Mouse (Mus musculus) thymus, adult 2 months (tissue): ENCODE measurements around the gene Tmem267. TPM values are rescaled to one million over a fixed set of nuclear protein-coding genes. Genes with fewer than 3 reads are reported as not detected.

Experiments
- DNase-seq: peaks from one replicate; pipeline ENCODE4 v3.0.0; 2021
- H3K27ac ChIP-seq: fragments of 200-500 bp; 2 replicates; pipeline ENCODE4 v1.5.1; 2012; ENCODE audit warnings: low read length, control low read depth; ENCODE audit not compliant: control insufficient read depth, insufficient read depth
- H3K27me3 ChIP-seq: fragments of 200-500 bp; 2 replicates; pipeline ENCODE4 v1.6.1; 2012; ENCODE audit warnings: mild to moderate bottlenecking, low read length, moderate library complexity, mixed read lengths; ENCODE audit not compliant: control insufficient read depth, insufficient read depth
- H3K36me3 ChIP-seq: fragments of 200-500 bp; 2 replicates; pipeline ENCODE4 v1.6.1; 2012; ENCODE audit warnings: mild to moderate bottlenecking, low read length, moderate library complexity; ENCODE audit not compliant: control insufficient read depth, insufficient read depth
- H3K4me1 ChIP-seq: fragments of 200-500 bp; replicated peaks from 2 replicates; pipeline ENCODE4 v1.6.1; 2012; ENCODE audit warnings: low read length; ENCODE audit not compliant: control insufficient read depth, insufficient read depth
- H3K4me3 ChIP-seq: fragments of 200-500 bp; 2 replicates; pipeline ENCODE4 v1.5.1; 2012; ENCODE audit warnings: mild to moderate bottlenecking, low read length, control low read depth, moderate library complexity; ENCODE audit not compliant: control insufficient read depth, insufficient read depth
- CTCF ChIP-seq: fragments of 200-500 bp; IDR thresholded peaks from 2 replicates; pipeline ENCODE4 v1.5.1; 2012; ENCODE audit warnings: mild to moderate bottlenecking, control low read depth, low read length, moderate library complexity, borderline replicate concordance; ENCODE audit not compliant: control insufficient read depth, poor library complexity, insufficient read depth; ENCODE audit errors: extremely low read depth
- POLR2A ChIP-seq: fragments of 200-500 bp; IDR thresholded peaks from 2 replicates; pipeline ENCODE4 v1.6.1; 2012; ENCODE audit warnings: mild to moderate bottlenecking, low read length, control low read depth, moderate library complexity; ENCODE audit not compliant: control insufficient read depth, poor library complexity, insufficient read depth; ENCODE audit errors: extremely low read depth
- WGBS: fragments of 180-500 bp; shearing (Covaris S2); methylation state at CpG from one replicate; pipeline ENCODE4 v1.1.7; 2018; 5-methylcytosine and 5-hydroxymethylcytosine counted together
- polyA plus RNA-seq: library from polyadenylated mRNA; depleted of rRNA; stranded (reverse); fragments of >200 nt; gene quantifications from 2 replicates; pipeline ENCODE4 v1.2.3, GENCODE M21; 2012; rRNA removed

Tmem267 gene
- polyA plus RNA-seq, result 6.7 and 10.4 TPM in 2 replicates

DNA sequence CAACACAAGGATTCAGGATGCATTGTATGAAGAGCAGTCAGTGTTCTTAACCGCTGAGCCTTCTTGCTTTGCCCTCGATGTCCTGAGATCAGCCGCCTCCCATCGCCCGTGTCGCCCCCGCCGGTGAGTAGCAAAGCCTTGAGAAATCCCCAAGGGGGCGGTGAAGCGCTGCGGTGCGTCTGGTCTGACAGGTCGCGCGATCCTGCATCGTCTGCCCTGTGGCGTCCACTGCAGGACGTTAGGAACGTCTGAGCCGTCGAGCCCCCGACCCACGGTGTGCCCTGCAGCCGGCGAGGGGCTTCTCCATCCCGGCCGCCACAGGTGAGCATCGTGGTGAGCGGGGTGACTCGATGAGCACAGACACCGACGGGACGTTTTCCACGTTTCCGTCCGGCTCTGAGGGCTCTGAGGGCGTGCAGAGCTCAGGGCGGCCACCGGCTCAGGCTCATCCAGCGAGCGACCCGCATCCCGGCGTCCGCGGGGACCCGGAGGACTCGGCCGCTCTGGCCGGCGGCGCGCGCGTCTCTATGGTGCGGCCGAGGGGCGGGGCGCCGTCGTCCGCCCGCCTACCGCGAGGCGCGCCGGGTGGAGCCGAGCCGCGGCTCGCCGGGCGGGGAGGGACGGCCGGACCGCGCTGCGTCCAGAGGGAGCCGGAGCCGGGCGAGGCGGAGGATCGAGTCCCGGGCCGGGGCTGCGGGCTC is at the start of gene Tmem267, which contains the start of gene 3110070M22Rik:
Gene Tmem267, plus strand, starts transcription at position 160 of the 701 bp plus-strand sequence.
Gene 3110070M22Rik, minus strand, starts transcription at position 504 of the 701 bp plus-strand sequence.
- Histone ChIP-seq H3K27ac (no peak within 1 kb of the TSS), H3K36me3 (peaks cover 2% of the 10 kb centered on the region), H3K4me3 (no peak within 1 kb of the TSS), H3K27me3 (no peaks in the 10 kb centered on the region), H3K4me1 (no peaks in the 10 kb centered on the region)
- TF ChIP-seq POLR2A, result no peak
- no peak; the same call in 1 of the 2 replicates for TF ChIP-seq CTCF
- DNase-seq, result peak; percentile 78
- 79% methylated on average over 87 of the region's 87 CpGs for WGBS

DNA sequence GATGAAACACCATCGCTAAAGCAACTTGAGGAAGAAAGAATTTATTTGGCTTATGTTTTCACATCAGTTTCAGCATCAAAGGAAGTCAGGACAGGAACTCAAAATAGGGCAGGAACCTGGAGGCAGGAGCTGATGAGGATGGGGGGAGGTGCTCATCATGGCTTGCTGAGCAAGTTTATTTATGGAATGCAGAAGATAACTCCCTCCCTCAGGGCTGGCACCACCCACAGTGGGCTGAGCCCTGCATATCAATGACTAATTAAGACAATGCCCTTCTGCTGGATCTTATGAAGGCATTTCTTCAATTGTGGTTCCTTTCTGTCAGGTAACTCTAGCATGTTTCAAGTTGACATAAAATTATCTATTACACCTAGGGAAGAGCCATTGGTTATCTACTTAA is 45.6 kb upstream of the Tmem267 start:
- H3K27me3 ChIP-seq, result no peaks in the 10 kb centered on the region
- DNase-seq, result no peak
- H3K4me3 ChIP-seq, result no peak overlapping the region
- TF ChIP-seq CTCF (no peak), POLR2A (no peak)
- H3K36me3 ChIP-seq, result peaks cover 72% of the 10 kb centered on the region
- H3K27ac ChIP-seq, result no peak overlapping the region
- H3K4me1 ChIP-seq, result no peaks in the 10 kb centered on the region
- 100% methylated on average over 1 of the region's 1 CpGs for whole genome bisulfite sequencing

- TF ChIP-seq CTCF, result no peak
- no peak for TF ChIP-seq POLR2A
- Histone ChIP-seq H3K27me3 (no peaks in the 10 kb centered on the region), H3K36me3 (peaks cover 55% of the 10 kb centered on the region), H3K4me1 (no peaks in the 10 kb centered on the region), H3K27ac (no peak overlapping the region), H3K4me3 (no peak overlapping the region)
- WGBS, result 96% methylated on average over 4 of the region's 4 CpGs
- DNase-seq, result no peak
Measured at GRCm38 (mm10) chr13:119453563-119453962, 34.3 kb upstream of the Tmem267 start.

DNA sequence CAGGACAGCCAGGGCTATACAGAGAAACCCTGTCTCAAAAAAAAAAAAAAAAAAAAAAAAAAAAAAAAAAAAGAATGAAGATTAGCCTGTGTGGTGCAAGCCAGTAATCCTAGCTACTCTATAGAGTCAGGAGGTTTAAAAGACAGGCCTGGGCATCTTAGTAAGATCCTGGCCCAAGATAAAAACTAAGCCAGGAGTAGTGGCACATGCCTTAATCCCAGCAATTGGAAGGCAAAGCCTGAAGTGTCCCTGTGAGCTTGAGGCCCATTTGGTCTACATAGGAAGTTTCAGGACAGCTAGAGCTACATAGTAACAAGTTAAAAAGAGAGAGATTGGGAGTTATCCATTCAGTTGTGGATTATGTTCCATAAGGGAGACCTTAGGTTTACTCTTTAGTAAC is 32.8 kb upstream of the Tmem267 start:
- TF ChIP-seq POLR2A (no peak), CTCF (no peak)
- H3K27ac ChIP-seq, result no peak overlapping the region
- no peaks in the 10 kb centered on the region for H3K4me1 ChIP-seq
- no peak for DNase-seq
- H3K27me3 ChIP-seq, result no peaks in the 10 kb centered on the region
- H3K36me3 ChIP-seq, result peaks cover 51% of the 10 kb centered on the region
- H3K4me3 ChIP-seq, result no peak overlapping the region

DNA sequence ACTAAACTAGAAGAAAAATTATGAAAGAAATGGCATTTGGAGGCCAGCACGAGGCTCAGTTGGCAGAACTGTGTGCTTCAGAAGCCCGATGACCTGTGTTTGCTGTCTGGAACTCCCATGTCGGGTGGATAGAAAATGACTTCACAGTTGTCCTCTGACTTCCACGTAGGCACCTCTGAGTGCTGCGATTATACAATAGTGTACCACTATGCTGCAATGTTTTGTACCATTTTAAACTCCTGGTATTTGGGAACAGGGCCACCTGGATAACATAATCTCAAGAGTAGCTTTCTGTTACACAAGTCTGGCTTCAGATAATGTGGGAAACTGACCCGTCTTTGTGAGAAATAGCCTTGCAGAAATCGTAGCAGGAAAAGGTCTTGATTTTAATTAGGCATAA is 31.5 kb upstream of the Tmem267 start:
- 95% methylated on average over 7 of the region's 7 CpGs for WGBS
- Histone ChIP-seq H3K4me3 (no peak overlapping the region), H3K4me1 (no peaks in the 10 kb centered on the region), H3K36me3 (peaks cover 38% of the 10 kb centered on the region), H3K27me3 (no peaks in the 10 kb centered on the region), H3K27ac (no peak overlapping the region)
- DNase-seq, result no peak
- TF ChIP-seq POLR2A (no peak), CTCF (no peak)

DNA sequence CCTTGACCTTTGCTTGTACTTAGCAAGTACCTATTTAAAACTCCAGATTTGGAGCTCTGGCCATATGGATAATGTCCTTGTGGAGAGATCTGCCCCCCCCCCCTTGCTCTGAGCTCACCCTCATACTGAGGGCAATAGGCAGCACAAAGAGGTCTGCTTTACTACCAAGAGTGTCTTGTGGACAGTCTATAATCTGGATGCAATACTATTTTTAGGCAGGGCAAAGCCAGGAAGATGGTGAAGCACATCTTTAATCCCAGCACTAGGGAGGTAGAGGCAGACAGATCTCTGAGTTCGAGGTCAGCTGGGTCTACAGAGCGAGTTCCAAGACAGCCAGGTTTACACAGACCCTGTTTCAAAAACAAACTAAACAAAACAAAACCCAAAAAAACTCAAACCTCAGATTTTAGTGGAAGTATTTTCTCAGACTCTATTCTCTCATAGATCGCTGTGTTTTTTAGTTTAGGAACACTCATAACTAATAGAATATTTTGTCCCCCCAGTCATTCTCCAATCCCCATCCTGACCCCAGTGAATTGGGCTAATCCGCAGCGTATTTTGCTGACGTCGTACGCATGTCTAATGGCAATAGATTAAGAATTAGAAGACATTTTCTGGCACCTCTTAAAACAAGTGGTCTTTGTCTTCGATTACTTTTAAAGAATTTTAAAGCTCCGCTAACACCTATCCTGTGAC is 25.8 kb upstream of the Tmem267 start:
- no peak for DNase-seq
- H3K27me3 ChIP-seq, result no peaks in the 10 kb centered on the region
- peaks cover 7% of the 10 kb centered on the region; the same call in 1 of the 2 replicates for H3K4me1 ChIP-seq
- H3K27ac ChIP-seq, result no peak overlapping the region
- TF ChIP-seq CTCF (no peak), POLR2A (no peak)
- peaks cover 10% of the 10 kb centered on the region for H3K36me3 ChIP-seq
- 8% methylated on average over 10 of the region's 10 CpGs for WGBS
- H3K4me3 ChIP-seq, result peak overlapping the region; percentile 96
